Mouse (Mus musculus) ES-Bruce4 (cell line): ENCODE data around the gene Diaph3. TPM values are rescaled to one million over a fixed set of nuclear protein-coding genes. Genes with fewer than 3 reads are reported as not detected.
"Not testable (repeated sequence)": the region's sequence is repeated elsewhere in the genome, so short reads cannot be mapped to it uniquely, and the experiment has no call there.

Source experiments
- H3K27ac ChIP-seq: 2 replicates; pipeline ENCODE4 v1.5.1; 2012; ENCODE audit warnings: low read length, inconsistent platforms; ENCODE audit not compliant: insufficient read depth
- H3K27me3 ChIP-seq: 2 replicates; pipeline ENCODE4 v1.6.1; 2012; ENCODE audit warnings: mild to moderate bottlenecking, low read length, inconsistent platforms; ENCODE audit not compliant: control insufficient read depth, poor library complexity, insufficient read depth, severe bottlenecking
- H3K36me3 ChIP-seq: 2 replicates; pipeline ENCODE4 v1.6.1; 2012; ENCODE audit warnings: inconsistent platforms, mild to moderate bottlenecking, low read length, moderate library complexity; ENCODE audit not compliant: control insufficient read depth, poor library complexity, insufficient read depth, severe bottlenecking
- H3K4me1 ChIP-seq: one replicate; pipeline ENCODE4 v1.8.1; 2011; ENCODE audit warnings: low read length; ENCODE audit not compliant: control insufficient read depth, insufficient read depth
- H3K4me3 ChIP-seq: 2 replicates; pipeline ENCODE4 v1.5.1; 2011; ENCODE audit warnings: low read depth, mild to moderate bottlenecking, low read length
- H3K9ac ChIP-seq: 2 replicates; pipeline ENCODE4 v1.6.1; 2012; ENCODE audit warnings: low read depth, mild to moderate bottlenecking, inconsistent platforms; ENCODE audit not compliant: poor library complexity, severe bottlenecking
- H3K9me3 ChIP-seq: replicated peaks from 2 replicates; pipeline ENCODE4 v1.6.1; 2012; ENCODE audit warnings: mild to moderate bottlenecking, low read length, inconsistent platforms; ENCODE audit not compliant: control insufficient read depth, poor library complexity, insufficient read depth, severe bottlenecking
- CTCF ChIP-seq: IDR thresholded peaks from one replicate; pipeline ENCODE4 v1.8.1; 2011; ENCODE audit warnings: low read depth, low read length
- EP300 ChIP-seq: IDR thresholded peaks from 2 replicates; pipeline ENCODE4 v1.6.1; 2011; ENCODE audit warnings: low read depth, low read length; ENCODE audit not compliant: insufficient read depth
- POLR2A ChIP-seq: IDR thresholded peaks from one replicate; pipeline ENCODE4 v1.8.1; 2011; ENCODE audit warnings: low read length; ENCODE audit not compliant: insufficient read depth
- polyA plus RNA-seq: library from polyadenylated mRNA; stranded (reverse); fragments of >200 nt; gene quantifications from 2 replicates; pipeline ENCODE4 v1.2.4, GENCODE M21; 2011; ENCODE audit warnings: low read depth; ENCODE audit not compliant: missing spikeins, insufficient read depth, insufficient read length

Diaph3 gene
- polyA plus RNA-seq, 1 experiment: 55.4 TPM

DNA sequence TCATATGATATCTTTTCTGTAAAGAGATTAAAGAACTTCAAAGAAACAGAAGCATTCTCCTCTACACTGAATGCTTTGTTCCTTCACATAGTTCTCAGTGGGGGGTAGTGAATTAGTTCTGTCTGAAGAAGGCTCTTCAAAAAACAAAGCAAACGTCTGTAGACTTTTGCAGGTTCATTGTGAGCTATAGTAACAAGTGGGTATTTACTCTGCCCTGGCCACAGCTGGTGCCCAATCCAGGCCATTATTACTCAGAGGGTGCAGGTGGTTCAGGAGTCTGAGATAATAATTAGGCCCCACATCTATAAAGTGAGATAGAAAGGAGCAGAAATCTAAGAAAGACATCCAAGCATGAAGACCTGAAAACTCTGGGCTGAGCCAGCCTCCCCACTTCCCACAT, 409.7 kb downstream of the Diaph3 start:
- Histone ChIP-seq H3K4me3 (no peak overlapping the region), H3K4me1 (no peaks in the 10 kb centered on the region), H3K36me3 (no peaks in the 10 kb centered on the region), H3K27me3 (no peaks in the 10 kb centered on the region), H3K9ac (no peak overlapping the region), H3K9me3 (no peaks in the 10 kb centered on the region), H3K27ac (no peak overlapping the region)
- TF ChIP-seq CTCF (no peak), EP300 (no peak), POLR2A (no peak)

DNA sequence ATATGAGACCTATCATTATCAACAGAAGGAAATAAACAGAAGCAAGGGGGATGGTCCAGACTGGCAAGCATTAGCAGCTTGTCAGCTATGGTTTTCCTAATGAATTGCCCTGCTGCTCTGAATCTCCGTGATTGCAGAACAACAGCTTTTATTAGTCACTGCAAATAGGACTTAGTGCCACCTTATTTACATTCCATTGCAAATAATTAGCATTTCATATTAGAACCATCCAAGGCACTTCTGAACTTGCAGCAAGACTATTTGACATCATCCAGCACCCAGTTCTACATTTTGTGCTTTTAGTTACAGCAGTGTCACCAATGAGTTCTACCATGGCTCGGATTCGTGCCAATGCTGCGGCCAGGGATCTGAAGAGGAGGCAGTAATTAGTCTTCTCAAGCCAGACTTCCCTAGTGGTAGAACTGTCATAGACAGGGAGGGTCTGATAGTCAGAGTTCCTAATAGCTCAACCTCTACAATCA, 411.4 kb downstream of the Diaph3 start:
- no peaks in the 10 kb centered on the region for H3K4me1 ChIP-seq
- TF ChIP-seq POLR2A (no peak), CTCF (no peak), EP300 (no peak)
- no peaks in the 10 kb centered on the region for H3K36me3 ChIP-seq
- no peaks in the 10 kb centered on the region for H3K27me3 ChIP-seq
- H3K4me3 ChIP-seq: no peak overlapping the region
- no peaks in the 10 kb centered on the region for H3K9me3 ChIP-seq
- no peak overlapping the region for H3K27ac ChIP-seq
- no peak overlapping the region for H3K9ac ChIP-seq

DNA sequence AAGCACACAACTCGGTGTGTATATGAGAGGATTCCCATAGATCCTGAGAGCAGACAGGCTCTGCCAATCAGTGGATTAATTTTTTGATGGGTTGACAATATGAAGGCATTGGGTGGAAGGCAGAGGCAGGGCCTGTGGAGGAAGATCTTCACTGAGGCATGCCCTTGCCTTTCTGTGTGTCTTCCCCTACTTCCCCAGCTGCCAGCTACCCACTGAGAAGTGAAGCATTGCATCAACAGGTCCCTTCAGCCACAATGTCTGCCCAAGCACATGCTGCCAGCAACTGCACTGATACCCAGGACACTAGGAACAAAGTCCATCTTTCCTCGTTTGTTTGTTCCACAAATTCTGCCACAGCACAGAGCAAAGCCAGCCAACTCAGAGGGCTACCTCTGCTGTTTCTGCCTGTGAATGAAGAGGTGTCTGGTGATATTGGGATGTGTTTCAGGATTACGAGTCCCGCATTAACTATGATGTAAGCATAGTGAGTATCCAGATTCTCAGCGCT, 413.4 kb downstream of the Diaph3 start:
- no peaks in the 10 kb centered on the region for H3K9me3 ChIP-seq
- H3K27me3 ChIP-seq: no peaks in the 10 kb centered on the region
- no peaks in the 10 kb centered on the region for H3K36me3 ChIP-seq
- H3K4me3 ChIP-seq: no peak overlapping the region
- no peak overlapping the region for H3K27ac ChIP-seq
- no peaks in the 10 kb centered on the region for H3K4me1 ChIP-seq
- no peak overlapping the region for H3K9ac ChIP-seq
- no peak for TF ChIP-seq POLR2A
- TF ChIP-seq CTCF: no peak
- no peak for TF ChIP-seq EP300

DNA sequence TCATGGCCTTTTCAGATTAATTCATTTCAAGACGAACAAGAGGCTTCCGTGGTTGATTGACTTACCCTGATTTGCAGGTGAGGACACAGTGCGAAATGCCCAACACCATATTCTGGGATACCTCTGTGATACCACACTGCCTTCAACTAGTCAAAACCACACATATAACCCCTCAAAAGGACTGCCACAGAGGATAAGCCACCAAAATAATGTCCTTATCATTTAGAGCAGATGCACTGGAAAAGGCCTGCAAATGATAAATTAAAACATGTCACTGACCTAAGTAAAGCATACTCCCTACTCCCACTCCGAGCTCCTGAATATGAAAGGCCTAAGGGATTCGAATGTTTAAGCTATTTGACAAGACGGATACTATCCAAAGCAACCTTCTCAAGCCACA, 419.3 kb downstream of the Diaph3 start:
- H3K27ac ChIP-seq: no peak overlapping the region
- no peak overlapping the region for H3K9ac ChIP-seq
- H3K36me3 ChIP-seq: no peaks in the 10 kb centered on the region
- H3K4me3 ChIP-seq: no peak overlapping the region
- H3K9me3 ChIP-seq: no peaks in the 10 kb centered on the region
- H3K27me3 ChIP-seq: no peaks in the 10 kb centered on the region
- no peak for TF ChIP-seq CTCF
- no peak for TF ChIP-seq POLR2A
- no peak for TF ChIP-seq EP300
- H3K4me1 ChIP-seq: no peaks in the 10 kb centered on the region

DNA sequence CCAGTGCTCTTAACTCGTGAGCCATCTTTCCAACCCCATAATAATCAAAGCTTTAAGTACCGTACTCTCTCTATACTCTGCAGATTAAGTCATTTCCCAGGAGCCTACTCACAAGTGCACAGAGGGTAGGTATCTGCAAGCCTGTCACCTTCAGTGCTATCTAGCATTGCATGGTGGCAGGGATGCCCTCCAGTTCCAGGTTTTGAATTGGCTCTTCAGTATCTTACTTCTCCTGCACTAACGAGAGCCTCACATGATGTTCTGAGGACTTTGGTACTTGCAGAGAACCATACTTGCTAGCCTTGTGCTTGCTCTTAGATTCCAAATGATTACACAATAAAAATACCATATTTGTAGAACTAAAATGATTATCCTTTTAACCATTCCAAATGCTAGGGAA, 420.0 kb downstream of the Diaph3 start:
- H3K4me1 ChIP-seq: no peaks in the 10 kb centered on the region
- H3K27ac ChIP-seq: no peak overlapping the region
- H3K4me3 ChIP-seq: no peak overlapping the region
- TF ChIP-seq CTCF (no peak), EP300 (no peak), POLR2A (no peak)
- H3K9ac ChIP-seq: no peak overlapping the region
- H3K27me3 ChIP-seq: no peaks in the 10 kb centered on the region
- H3K9me3 ChIP-seq: no peaks in the 10 kb centered on the region
- H3K36me3 ChIP-seq: no peaks in the 10 kb centered on the region

DNA sequence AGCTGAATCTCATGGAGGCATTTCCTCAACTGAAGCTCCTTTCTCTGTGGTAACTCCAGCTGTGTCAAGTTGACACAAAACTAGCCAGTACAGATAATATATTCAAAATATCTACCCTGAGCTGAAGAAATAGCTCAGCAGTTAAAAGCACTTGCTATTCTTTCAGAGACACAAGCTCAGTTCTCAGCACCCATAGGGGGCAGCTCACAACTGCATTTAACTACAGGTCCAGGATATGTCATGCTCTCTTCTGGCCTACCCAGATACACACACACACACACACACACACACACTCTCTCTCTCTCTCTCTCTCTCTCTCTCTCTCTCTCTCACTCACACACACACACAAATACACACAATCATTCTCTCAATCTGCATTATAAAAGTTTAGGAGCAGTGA, 420.6 kb downstream of the Diaph3 start:
- H3K9ac ChIP-seq, H3K4me1 ChIP-seq, H3K4me3 ChIP-seq, H3K27me3 ChIP-seq, H3K36me3 ChIP-seq, H3K27ac ChIP-seq, H3K9me3 ChIP-seq: not testable (repeated sequence)

DNA sequence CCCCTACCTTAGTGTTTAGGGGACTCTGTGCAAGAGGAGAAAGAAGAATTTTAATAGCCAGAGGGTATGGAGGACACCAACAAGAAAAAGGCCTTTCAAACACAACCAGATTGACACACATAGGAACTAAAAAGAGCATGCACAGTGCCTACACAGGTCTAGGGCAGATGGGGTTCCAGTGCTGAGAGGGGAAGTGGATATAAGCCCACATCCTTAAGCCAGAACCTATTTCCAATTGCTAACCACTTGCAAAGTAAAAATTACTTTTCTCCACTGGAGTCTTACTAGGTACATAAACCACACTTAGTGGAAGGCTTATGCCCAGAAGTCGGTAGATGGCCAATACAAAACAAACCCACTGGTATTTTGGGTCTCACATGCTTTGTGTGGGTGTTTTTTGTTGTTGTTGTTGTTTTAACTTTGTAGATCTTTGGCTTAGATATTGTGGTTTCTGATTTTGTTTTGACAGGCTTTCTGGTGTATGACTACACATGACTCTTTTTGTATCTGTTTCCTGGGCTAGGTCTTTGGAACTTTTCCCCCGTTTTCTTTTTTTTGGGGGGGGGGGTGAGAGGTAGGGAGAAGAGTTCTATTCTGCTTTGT, 426.8 kb downstream of the Diaph3 start:
- Histone ChIP-seq H3K4me3 (no peak overlapping the region), H3K4me1 (no peaks in the 10 kb centered on the region), H3K27me3 (no peaks in the 10 kb centered on the region), H3K9me3 (no peaks in the 10 kb centered on the region), H3K9ac (no peak overlapping the region), H3K27ac (no peak overlapping the region), H3K36me3 (no peaks in the 10 kb centered on the region)
- no peak for TF ChIP-seq POLR2A
- no peak for TF ChIP-seq CTCF
- no peak for TF ChIP-seq EP300
